Mouse (Mus musculus) intestine, embryonic 15.5 days (tissue): Measurements from ENCODE around the gene Tubgcp2. TPM values are rescaled to one million over a fixed set of nuclear protein-coding genes. Genes with fewer than 3 reads are reported as not detected.

Experiments used
- ATAC-seq: fragments of 200-750 bp; cut with Nextera tagmentation; 2 replicates; pipeline ENCODE4 v1.8.0; 2017; ENCODE audit warnings: moderate TSS enrichment, moderate library complexity
- H3K27ac ChIP-seq: fragments of 300-500 bp; sonication (generic); 2 replicates; pipeline ENCODE4 v1.5.1; 2015; ENCODE audit warnings: mild to moderate bottlenecking, inconsistent platforms
- H3K27me3 ChIP-seq: fragments of 300-500 bp; sonication (generic); replicated peaks from 2 replicates; pipeline ENCODE4 v1.6.1; 2015; ENCODE audit warnings: inconsistent platforms
- H3K36me3 ChIP-seq: fragments of 300-500 bp; sonication (generic); 2 replicates; pipeline ENCODE4 v1.6.1; 2015; ENCODE audit warnings: inconsistent platforms
- H3K4me1 ChIP-seq: fragments of 300-500 bp; sonication (generic); replicated peaks from 2 replicates; pipeline ENCODE4 v1.6.1; 2015; ENCODE audit warnings: inconsistent platforms
- H3K4me2 ChIP-seq: fragments of 300-500 bp; sonication (generic); replicated peaks from 2 replicates; pipeline ENCODE4 v1.6.1; 2015; ENCODE audit warnings: mild to moderate bottlenecking, inconsistent platforms
- H3K4me3 ChIP-seq: fragments of 300-500 bp; sonication (generic); replicated peaks from 2 replicates; pipeline ENCODE4 v1.5.1; 2015; ENCODE audit warnings: inconsistent platforms
- H3K9ac ChIP-seq: fragments of 300-500 bp; sonication (generic); 2 replicates; pipeline ENCODE4 v1.6.1; 2015; ENCODE audit warnings: inconsistent platforms
- H3K9me3 ChIP-seq: fragments of 300-500 bp; sonication (generic); 2 replicates; pipeline ENCODE4 v1.6.1; 2016; ENCODE audit warnings: inconsistent platforms
- WGBS: fragments of 180-500 bp; shearing (Covaris S2); methylation state at CpG from one replicate; pipeline ENCODE4 v1.1.7; 2015; 5-methylcytosine and 5-hydroxymethylcytosine counted together
- polyA plus RNA-seq: library from polyadenylated mRNA; unstranded; fragments of >200 nt; fragmentation: Nextera tagmentation; extraction: Ambion mirVana; gene quantifications from 2 replicates; pipeline ENCODE4 v1.2.1, GENCODE M21; 2015

Tubgcp2 gene
- polyA plus RNA-seq, 1 experiment from 2014 or later: 41.3 TPM

- no peaks in the 10 kb centered on the region for H3K9me3 ChIP-seq
- peak overlapping the region; percentile 87 for H3K4me3 ChIP-seq
- H3K4me2 ChIP-seq: peak overlapping the region; percentile 94
- peaks cover 12% of the 10 kb centered on the region for H3K4me1 ChIP-seq
- 15% methylated on average over 7 of the region's 7 CpGs for WGBS
- peak overlapping the region; percentile 84 for H3K9ac ChIP-seq
- H3K27me3 ChIP-seq: no peaks in the 10 kb centered on the region
- H3K27ac ChIP-seq: no peak overlapping the region
- ATAC-seq: no peak
- H3K36me3 ChIP-seq: peaks cover 17% of the 10 kb centered on the region; the same call in 1 of the 2 replicates
Observed at GRCm38 (mm10) chr7:140035456-140035855, 1.0 kb downstream of the Tubgcp2 start.

GRCm38 (mm10) chr7:140033386-140033785, 3.1 kb downstream of the Tubgcp2 start:
- WGBS: 98% methylated on average over 9 of the region's 9 CpGs
- H3K27me3 ChIP-seq: no peaks in the 10 kb centered on the region
- H3K9me3 ChIP-seq: no peaks in the 10 kb centered on the region
- H3K9ac ChIP-seq: no peak overlapping the region
- no peak overlapping the region for H3K4me2 ChIP-seq
- H3K27ac ChIP-seq: no peak overlapping the region
- H3K36me3 ChIP-seq: peaks cover 32% of the 10 kb centered on the region
- peaks cover 12% of the 10 kb centered on the region for H3K4me1 ChIP-seq
- H3K4me3 ChIP-seq: no peak overlapping the region
- no peak for ATAC-seq

GRCm38 (mm10) chr7:140032366-140032765, 4.1 kb downstream of the Tubgcp2 start:
- Histone ChIP-seq H3K4me1 (peaks cover 12% of the 10 kb centered on the region), H3K9me3 (no peaks in the 10 kb centered on the region), H3K36me3 (peaks cover 37% of the 10 kb centered on the region), H3K4me3 (no peak overlapping the region), H3K27ac (no peak overlapping the region), H3K9ac (no peak overlapping the region), H3K4me2 (no peak overlapping the region), H3K27me3 (no peaks in the 10 kb centered on the region)
- 94% methylated on average over 10 of the region's 10 CpGs for WGBS
- no peak for ATAC-seq

- WGBS: 95% methylated on average over 12 of the region's 12 CpGs
- H3K27me3 ChIP-seq: no peaks in the 10 kb centered on the region
- H3K4me1 ChIP-seq: peaks cover 6% of the 10 kb centered on the region
- H3K27ac ChIP-seq: no peak overlapping the region
- no peak overlapping the region for H3K9ac ChIP-seq
- no peak overlapping the region for H3K4me3 ChIP-seq
- no peaks in the 10 kb centered on the region for H3K9me3 ChIP-seq
- no peak overlapping the region for H3K4me2 ChIP-seq
- ATAC-seq: no peak
- peaks cover 37% of the 10 kb centered on the region for H3K36me3 ChIP-seq
Observed at GRCm38 (mm10) chr7:140031771-140032170, 4.7 kb downstream of the Tubgcp2 start.

GRCm38 (mm10) chr7:140011336-140011735, 25.1 kb downstream of the Tubgcp2 start:
- Histone ChIP-seq H3K4me3 (no peak overlapping the region), H3K4me2 (no peak overlapping the region), H3K9me3 (no peaks in the 10 kb centered on the region), H3K9ac (no peak overlapping the region), H3K4me1 (no peaks in the 10 kb centered on the region), H3K27ac (no peak overlapping the region), H3K36me3 (peaks cover 5% of the 10 kb centered on the region; the same call in 1 of the 2 replicates), H3K27me3 (no peaks in the 10 kb centered on the region)
- ATAC-seq: no peak
- 98% methylated on average over 17 of the region's 17 CpGs for WGBS

GRCm38 (mm10) chr7:140007781-140008180, 28.7 kb downstream of the Tubgcp2 start:
- 92% methylated on average over 9 of the region's 9 CpGs for WGBS
- no peak for ATAC-seq
- H3K4me2 ChIP-seq: no peak overlapping the region
- H3K4me3 ChIP-seq: no peak overlapping the region
- no peaks in the 10 kb centered on the region for H3K4me1 ChIP-seq
- no peak overlapping the region for H3K9ac ChIP-seq
- no peaks in the 10 kb centered on the region for H3K27me3 ChIP-seq
- H3K27ac ChIP-seq: no peak overlapping the region
- H3K9me3 ChIP-seq: no peaks in the 10 kb centered on the region
- peaks cover 25% of the 10 kb centered on the region for H3K36me3 ChIP-seq

- no peak for ATAC-seq
- Histone ChIP-seq H3K36me3 (peaks cover 28% of the 10 kb centered on the region), H3K4me2 (no peak overlapping the region), H3K9ac (no peak overlapping the region), H3K9me3 (no peaks in the 10 kb centered on the region), H3K4me1 (no peaks in the 10 kb centered on the region), H3K4me3 (no peak overlapping the region), H3K27me3 (no peaks in the 10 kb centered on the region), H3K27ac (no peak overlapping the region)
- 93% methylated on average over 9 of the region's 9 CpGs for WGBS
Observed at GRCm38 (mm10) chr7:140006861-140007611, 29.4 kb downstream of the Tubgcp2 start.

- H3K36me3 ChIP-seq: peaks cover 37% of the 10 kb centered on the region
- no peaks in the 10 kb centered on the region for H3K27me3 ChIP-seq
- H3K4me1 ChIP-seq: no peaks in the 10 kb centered on the region
- no peak overlapping the region for H3K27ac ChIP-seq
- H3K9ac ChIP-seq: no peak overlapping the region
- no peak for ATAC-seq
- H3K9me3 ChIP-seq: no peaks in the 10 kb centered on the region
- no peak overlapping the region for H3K4me2 ChIP-seq
- no peak overlapping the region for H3K4me3 ChIP-seq
- WGBS: 86% methylated on average over 8 of the region's 8 CpGs
Observed at GRCm38 (mm10) chr7:140004666-140005065, 31.8 kb downstream of the Tubgcp2 start.

GRCm38 (mm10) chr7:140001086-140001740, 35.3 kb downstream of the Tubgcp2 start:
- 86% methylated on average over 12 of the region's 12 CpGs for WGBS
- no peak overlapping the region for H3K9ac ChIP-seq
- H3K4me2 ChIP-seq: no peak overlapping the region
- peaks cover 42% of the 10 kb centered on the region for H3K36me3 ChIP-seq
- H3K9me3 ChIP-seq: no peaks in the 10 kb centered on the region
- H3K27me3 ChIP-seq: no peaks in the 10 kb centered on the region
- H3K4me1 ChIP-seq: no peaks in the 10 kb centered on the region
- no peak overlapping the region for H3K27ac ChIP-seq
- H3K4me3 ChIP-seq: no peak overlapping the region
- no peak for ATAC-seq

GRCm38 (mm10) chr7:139998691-139999350, 37.6 kb downstream of the Tubgcp2 start:
- Histone ChIP-seq H3K4me3 (no peak overlapping the region), H3K36me3 (peaks cover 27% of the 10 kb centered on the region), H3K4me1 (no peaks in the 10 kb centered on the region), H3K9ac (no peak overlapping the region), H3K9me3 (no peaks in the 10 kb centered on the region), H3K27me3 (no peaks in the 10 kb centered on the region), H3K27ac (no peak overlapping the region), H3K4me2 (no peak overlapping the region)
- no peak for ATAC-seq
- 92% methylated on average over 13 of the region's 13 CpGs for WGBS

- H3K4me1 ChIP-seq: no peaks in the 10 kb centered on the region
- ATAC-seq: no peak
- WGBS: 47% methylated on average over 3 of the region's 3 CpGs
- no peak overlapping the region for H3K27ac ChIP-seq
- no peak overlapping the region for H3K4me2 ChIP-seq
- no peak overlapping the region for H3K9ac ChIP-seq
- H3K27me3 ChIP-seq: no peaks in the 10 kb centered on the region
- no peak overlapping the region for H3K4me3 ChIP-seq
- H3K9me3 ChIP-seq: no peaks in the 10 kb centered on the region
- peaks cover 11% of the 10 kb centered on the region for H3K36me3 ChIP-seq
Observed at GRCm38 (mm10) chr7:139994676-139995075, 41.8 kb downstream of the Tubgcp2 start.

- 76% methylated on average over 4 of the region's 4 CpGs for WGBS
- no peak overlapping the region for H3K27ac ChIP-seq
- peaks cover 11% of the 10 kb centered on the region for H3K36me3 ChIP-seq
- no peak overlapping the region for H3K4me3 ChIP-seq
- H3K9ac ChIP-seq: no peak overlapping the region
- H3K9me3 ChIP-seq: no peaks in the 10 kb centered on the region
- no peaks in the 10 kb centered on the region for H3K27me3 ChIP-seq
- H3K4me1 ChIP-seq: no peaks in the 10 kb centered on the region
- H3K4me2 ChIP-seq: no peak overlapping the region
- no peak for ATAC-seq
Observed at GRCm38 (mm10) chr7:139994202-139994601, 42.3 kb downstream of the Tubgcp2 start.
